Mouse (Mus musculus) kidney, adult 2 months (tissue): ENCODE measurements around the gene Foxn3.

Experiments
- CTCF ChIP-seq: fragments of 200-500 bp; conservative IDR thresholded peaks from 2 replicates; pipeline ENCODE4 v1.5.1; 2011; ENCODE audit warnings: low read depth, mild to moderate bottlenecking, control low read depth, low read length, moderate library complexity, mixed read lengths; ENCODE audit not compliant: insufficient read depth, insufficient read length
- POLR2A ChIP-seq: fragments of 200-500 bp; IDR thresholded peaks from one replicate; pipeline ENCODE4 v1.6.1; 2011; ENCODE audit warnings: low read depth, low read length, control low read depth

- TF ChIP-seq CTCF (no peak), POLR2A (no peak)
Measured at GRCm38 (mm10) chr12:99321633-99322431, 241.6 kb downstream of the Foxn3 start.
